Mouse (Mus musculus) ES-Bruce4 (cell line): ENCODE measurements around the gene Acadvl. TPM values are rescaled to one million over a fixed set of nuclear protein-coding genes. Genes with fewer than 3 reads are reported as not detected.
A peak's percentile ranks its signal among the peaks of the same experiment; 100 is the strongest.

Experiments used
- H3K27ac ChIP-seq: 2 replicates; pipeline ENCODE4 v1.5.1; 2012; ENCODE audit warnings: low read length, inconsistent platforms; ENCODE audit not compliant: insufficient read depth
- H3K27me3 ChIP-seq: 2 replicates; pipeline ENCODE4 v1.6.1; 2012; ENCODE audit warnings: mild to moderate bottlenecking, low read length, inconsistent platforms; ENCODE audit not compliant: control insufficient read depth, poor library complexity, insufficient read depth, severe bottlenecking
- H3K36me3 ChIP-seq: 2 replicates; pipeline ENCODE4 v1.6.1; 2012; ENCODE audit warnings: inconsistent platforms, mild to moderate bottlenecking, low read length, moderate library complexity; ENCODE audit not compliant: control insufficient read depth, poor library complexity, insufficient read depth, severe bottlenecking
- H3K4me1 ChIP-seq: one replicate; pipeline ENCODE4 v1.8.1; 2011; ENCODE audit warnings: low read length; ENCODE audit not compliant: control insufficient read depth, insufficient read depth
- H3K4me3 ChIP-seq: 2 replicates; pipeline ENCODE4 v1.5.1; 2011; ENCODE audit warnings: low read depth, mild to moderate bottlenecking, low read length
- H3K9ac ChIP-seq: 2 replicates; pipeline ENCODE4 v1.6.1; 2012; ENCODE audit warnings: low read depth, mild to moderate bottlenecking, inconsistent platforms; ENCODE audit not compliant: poor library complexity, severe bottlenecking
- H3K9me3 ChIP-seq: replicated peaks from 2 replicates; pipeline ENCODE4 v1.6.1; 2012; ENCODE audit warnings: mild to moderate bottlenecking, low read length, inconsistent platforms; ENCODE audit not compliant: control insufficient read depth, poor library complexity, insufficient read depth, severe bottlenecking
- CTCF ChIP-seq: IDR thresholded peaks from one replicate; pipeline ENCODE4 v1.8.1; 2011; ENCODE audit warnings: low read depth, low read length
- EP300 ChIP-seq: IDR thresholded peaks from 2 replicates; pipeline ENCODE4 v1.6.1; 2011; ENCODE audit warnings: low read depth, low read length; ENCODE audit not compliant: insufficient read depth
- POLR2A ChIP-seq: IDR thresholded peaks from one replicate; pipeline ENCODE4 v1.8.1; 2011; ENCODE audit warnings: low read length; ENCODE audit not compliant: insufficient read depth
- polyA plus RNA-seq: library from polyadenylated mRNA; stranded (reverse); fragments of >200 nt; gene quantifications from 2 replicates; pipeline ENCODE4 v1.2.4, GENCODE M21; 2011; ENCODE audit warnings: low read depth; ENCODE audit not compliant: missing spikeins, insufficient read depth, insufficient read length

Gene Acadvl
- polyA plus RNA-seq, 1 experiment: 19.8 TPM

DNA sequence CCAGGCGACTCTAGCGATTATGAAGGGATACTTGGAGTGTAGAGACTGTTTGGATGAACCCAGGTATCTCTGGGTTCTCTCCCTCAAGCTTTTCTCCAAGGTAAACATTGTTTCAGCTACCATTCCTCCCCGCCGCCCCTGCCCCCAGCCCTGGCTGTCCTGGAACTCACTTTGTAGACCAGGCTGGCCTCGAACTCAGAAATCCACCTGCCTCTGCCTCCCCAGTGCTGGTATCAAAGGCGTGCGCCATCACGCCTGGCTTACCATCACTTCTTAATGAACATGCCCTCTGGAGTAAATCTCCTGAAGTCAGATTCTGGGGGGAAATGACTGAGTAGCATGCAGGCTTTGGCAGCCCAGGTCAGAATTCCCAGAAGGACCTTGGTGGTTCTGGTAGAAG is 33.0 kb downstream of the Acadvl start, which contains the start of gene Elp5:
Gene Elp5, minus strand, starts transcription at position 293 of the 400 bp plus-strand sequence.
- peak within 1 kb of the TSS; percentile 92 for H3K9ac ChIP-seq
- peak within 1 kb of the TSS; percentile 89 for H3K4me3 ChIP-seq
- peaks cover 16% of the 10 kb centered on the region for H3K36me3 ChIP-seq
- no peaks in the 10 kb centered on the region for H3K27me3 ChIP-seq
- H3K27ac ChIP-seq: 0 out of 2 replicates have a peak within 1 kb of the TSS, but pooled peaks have one; percentile 55
- no peaks in the 10 kb centered on the region for H3K4me1 ChIP-seq
- TF ChIP-seq CTCF: no peak
- TF ChIP-seq POLR2A: no peak
- no peak for TF ChIP-seq EP300
- H3K9me3 ChIP-seq: no peaks in the 10 kb centered on the region

- TF ChIP-seq POLR2A: no peak
- no peak for TF ChIP-seq EP300
- no peak for TF ChIP-seq CTCF
- H3K4me3 ChIP-seq: peak within 1 kb of the TSS; percentile 89
- H3K9ac ChIP-seq: peak within 1 kb of the TSS; percentile 92
- H3K36me3 ChIP-seq: peaks cover 17% of the 10 kb centered on the region
- H3K4me1 ChIP-seq: no peaks in the 10 kb centered on the region
- no peaks in the 10 kb centered on the region for H3K27me3 ChIP-seq
- H3K27ac ChIP-seq: peak within 1 kb of the TSS; percentile 78
- no peaks in the 10 kb centered on the region for H3K9me3 ChIP-seq
Observed at GRCm38 (mm10) chr11:69981141-69981762, 34.0 kb downstream of the Acadvl start, which contains the start of gene Ctdnep1. TSS of gene Ctdnep1 (plus strand) at chr11:69981156.

DNA sequence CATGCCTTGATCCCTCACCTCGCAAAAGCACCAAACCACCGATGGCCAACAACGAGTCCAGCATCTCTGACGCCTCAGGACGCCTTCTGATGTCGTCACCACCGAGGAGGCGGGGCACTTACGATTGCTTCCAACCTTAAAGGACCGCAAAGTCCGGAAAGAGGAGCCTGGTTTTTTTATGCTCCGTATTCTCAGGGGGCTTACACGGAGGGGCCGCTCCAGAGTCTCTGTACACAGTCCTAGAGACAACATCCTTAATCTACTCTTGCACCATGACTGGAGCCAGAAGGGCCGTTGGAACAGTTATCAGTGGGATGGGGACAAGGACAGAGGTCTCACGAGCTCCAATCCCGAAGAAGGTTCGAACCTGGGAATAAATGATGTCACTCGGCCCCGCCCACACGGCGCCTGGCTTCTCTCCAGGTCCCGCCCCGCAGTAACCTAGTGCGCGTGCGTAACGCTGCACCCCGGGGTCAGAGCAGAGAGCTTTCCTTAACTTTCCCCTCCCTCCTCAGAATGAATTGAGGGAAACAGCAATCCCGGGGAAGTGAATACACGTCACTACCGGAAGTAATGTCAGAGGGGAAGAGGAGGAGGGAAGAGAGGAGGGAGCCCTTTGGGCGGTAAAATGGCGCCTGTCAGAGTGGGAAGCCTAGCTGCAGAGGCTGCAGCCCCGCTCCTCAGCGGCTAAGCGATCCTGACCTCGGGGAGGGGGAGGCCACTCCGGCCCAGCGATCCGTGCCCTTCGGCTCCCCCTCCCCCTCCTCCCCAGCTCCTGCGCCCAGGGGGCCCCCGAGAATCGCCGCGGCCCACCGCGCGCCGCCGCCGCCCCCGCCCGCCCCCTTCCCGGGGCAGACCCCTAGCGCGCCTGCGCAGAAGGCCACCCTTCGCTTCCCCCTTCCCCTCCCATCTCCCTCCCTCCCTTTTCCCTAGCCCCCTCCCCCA is 34.7 kb downstream of the Acadvl start:
- Histone ChIP-seq H3K4me1 (no peaks in the 10 kb centered on the region), H3K9ac (peak overlapping the region; percentile 92), H3K4me3 (peak overlapping the region; percentile 89), H3K27me3 (no peaks in the 10 kb centered on the region), H3K9me3 (no peaks in the 10 kb centered on the region), H3K27ac (peak overlapping the region; percentile 78), H3K36me3 (peaks cover 21% of the 10 kb centered on the region)
- TF ChIP-seq CTCF (no peak), POLR2A (peak; percentile 54), EP300 (no peak)

DNA sequence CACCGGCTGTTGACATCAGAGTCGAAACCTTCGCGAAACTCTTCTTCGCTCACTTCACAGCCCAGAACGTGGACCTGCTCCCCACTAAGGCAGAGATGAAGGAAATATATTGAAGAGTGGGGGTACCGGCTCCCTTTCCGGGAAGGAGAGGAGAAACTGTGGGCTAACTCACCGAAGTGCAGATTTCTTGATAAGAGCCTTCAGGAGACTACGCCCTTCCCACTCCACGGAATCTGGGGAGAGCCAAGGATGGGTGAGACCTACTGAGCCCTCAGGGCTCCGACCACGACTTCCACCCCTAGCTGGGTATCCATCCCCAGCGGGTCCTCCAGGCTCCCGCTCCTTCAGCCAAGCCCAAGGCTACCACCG is 35.4 kb downstream of the Acadvl start:
- TF ChIP-seq CTCF: no peak
- TF ChIP-seq POLR2A: no peak
- TF ChIP-seq EP300: no peak
- H3K9ac ChIP-seq: peak overlapping the region; percentile 92
- peaks cover 23% of the 10 kb centered on the region for H3K36me3 ChIP-seq
- peak overlapping the region; percentile 81 for H3K4me3 ChIP-seq
- H3K4me1 ChIP-seq: no peaks in the 10 kb centered on the region
- no peaks in the 10 kb centered on the region for H3K9me3 ChIP-seq
- peak overlapping the region; percentile 27; the same call in 1 of the 2 replicates for H3K27ac ChIP-seq
- no peaks in the 10 kb centered on the region for H3K27me3 ChIP-seq

DNA sequence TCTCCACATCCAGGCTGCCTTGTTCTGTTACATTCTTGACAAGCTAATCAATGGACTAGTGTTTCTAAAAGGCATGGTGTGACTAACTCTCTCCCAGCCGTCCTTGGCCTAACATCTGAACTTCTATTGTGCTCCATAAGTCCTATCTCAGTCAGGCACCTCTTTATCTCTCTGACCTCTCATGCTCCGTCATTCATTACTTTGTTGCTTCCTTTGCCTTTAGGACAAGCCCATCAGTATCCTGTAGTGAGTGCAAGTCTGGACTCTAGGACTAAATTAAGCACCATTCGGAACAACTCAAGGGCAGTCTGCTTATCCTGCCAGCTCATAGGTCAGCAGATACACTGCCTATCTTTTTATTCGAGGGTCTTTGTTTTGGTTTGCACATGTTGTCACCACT is 38.9 kb downstream of the Acadvl start:
- H3K27me3 ChIP-seq: no peaks in the 10 kb centered on the region
- H3K36me3 ChIP-seq: peaks cover 45% of the 10 kb centered on the region
- H3K27ac ChIP-seq: no peak overlapping the region
- no peak for TF ChIP-seq EP300
- no peak for TF ChIP-seq CTCF
- no peak for TF ChIP-seq POLR2A
- no peak overlapping the region for H3K9ac ChIP-seq
- H3K4me3 ChIP-seq: no peak overlapping the region
- H3K9me3 ChIP-seq: no peaks in the 10 kb centered on the region
- no peaks in the 10 kb centered on the region for H3K4me1 ChIP-seq

DNA sequence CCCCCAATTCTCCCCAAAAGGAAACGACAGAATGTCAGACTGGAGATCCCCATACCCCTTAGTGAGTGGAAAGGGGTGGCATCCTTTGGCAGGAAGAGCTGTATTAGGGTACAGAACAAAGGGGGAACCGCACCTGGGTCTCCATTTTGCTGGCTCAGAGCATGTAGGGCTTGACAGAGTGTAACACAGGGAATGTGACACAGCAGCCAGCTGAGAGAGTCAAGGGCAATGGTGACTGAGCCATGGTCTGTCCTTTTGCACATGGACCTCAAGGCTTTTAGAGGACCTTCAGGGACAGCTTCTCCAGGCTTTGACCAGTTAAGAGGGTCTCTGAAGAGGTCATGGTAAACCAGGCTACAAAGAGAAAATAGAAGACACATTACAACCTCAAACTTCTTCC is 40.3 kb downstream of the Acadvl start:
- Histone ChIP-seq H3K9ac (no peak overlapping the region), H3K4me1 (no peaks in the 10 kb centered on the region), H3K9me3 (no peaks in the 10 kb centered on the region), H3K4me3 (no peak overlapping the region), H3K36me3 (peaks cover 51% of the 10 kb centered on the region), H3K27me3 (no peaks in the 10 kb centered on the region), H3K27ac (no peak overlapping the region)
- no peak for TF ChIP-seq POLR2A
